Mouse (Mus musculus) kidney, adult 18-20 months (tissue): ENCODE results near the gene Hnrnpll.
A peak's percentile ranks its signal among the peaks of the same experiment; 100 is the strongest.

Source experiments
- DNase-seq: peaks from one replicate; pipeline ENCODE4 v3.0.0; 2021

Hnrnpll gene

GRCm38 (mm10) chr17:80061783-80062619, at the start of gene Hnrnpll:
Gene Hnrnpll (minus strand): TSS chr17:80062334.
- DNase-seq, result peak; percentile 100

- no peak for DNase-seq
Measured at GRCm38 (mm10) chr17:80105348-80105978, 43.3 kb upstream of the Hnrnpll start.

DNA sequence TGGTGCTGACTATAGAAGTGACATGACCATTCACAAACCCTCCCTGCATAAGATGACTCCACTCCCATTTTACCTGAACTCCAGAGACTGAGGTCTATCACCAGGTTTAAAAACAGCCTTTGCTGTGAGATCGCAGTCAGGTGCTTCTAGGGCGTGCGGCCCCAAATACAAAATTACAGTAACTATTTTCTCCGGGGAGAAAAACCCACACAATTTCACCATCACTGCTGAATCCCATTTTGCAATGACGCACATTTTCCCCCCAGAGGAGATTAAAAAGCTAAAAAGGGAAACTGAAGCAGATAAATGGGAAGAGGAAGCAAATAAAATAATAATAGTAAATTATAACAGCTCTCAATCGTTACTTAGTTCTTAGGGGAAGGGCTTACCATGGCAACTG, 37.7 kb upstream of the Hnrnpll start:
- DNase-seq, result no peak

DNA sequence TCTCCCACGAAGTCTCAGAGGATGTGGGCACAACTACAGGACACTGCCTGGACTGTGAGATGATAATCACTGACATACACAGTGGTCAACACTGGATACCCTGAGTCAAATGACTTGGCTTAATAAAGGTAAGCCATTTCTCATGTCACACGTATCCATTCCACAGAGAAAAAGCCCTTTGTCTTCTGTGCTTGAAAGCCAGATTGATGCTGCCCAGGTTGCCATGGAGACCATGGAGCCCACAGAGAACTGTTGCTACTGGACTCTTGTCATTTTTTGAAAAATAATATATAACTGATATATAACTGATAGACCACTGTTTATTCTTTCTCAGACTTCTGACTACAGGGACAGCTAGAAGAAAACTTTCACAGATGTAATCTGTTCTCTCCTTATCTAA, 35.1 kb upstream of the Hnrnpll start:
- no peak for DNase-seq

DNA sequence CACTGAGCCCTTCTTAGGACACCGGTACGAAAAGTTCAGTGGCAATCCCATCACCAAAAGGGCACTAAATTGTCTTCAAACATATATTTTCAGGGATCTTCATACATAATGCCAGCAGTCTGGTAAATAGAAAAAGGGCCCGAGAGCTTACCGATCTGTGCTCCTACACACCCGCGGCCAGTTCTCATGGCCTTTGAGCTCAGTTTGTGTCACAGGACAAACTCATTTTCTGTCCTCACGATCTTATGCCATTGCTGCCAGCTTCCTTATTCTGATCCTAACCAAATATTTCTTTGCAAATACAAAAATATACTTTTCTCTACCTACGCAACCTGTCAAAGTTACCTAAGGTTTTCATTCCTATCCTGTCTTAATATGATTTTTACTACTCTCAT, 34.6 kb upstream of the Hnrnpll start:
- no peak for DNase-seq

GRCm38 (mm10) chr17:80096043-80096719, 34.0 kb upstream of the Hnrnpll start:
- DNase-seq, result peak; percentile 87

- peak; percentile 27 for DNase-seq
Measured at GRCm38 (mm10) chr17:80095254-80095899, 33.2 kb upstream of the Hnrnpll start.

DNA sequence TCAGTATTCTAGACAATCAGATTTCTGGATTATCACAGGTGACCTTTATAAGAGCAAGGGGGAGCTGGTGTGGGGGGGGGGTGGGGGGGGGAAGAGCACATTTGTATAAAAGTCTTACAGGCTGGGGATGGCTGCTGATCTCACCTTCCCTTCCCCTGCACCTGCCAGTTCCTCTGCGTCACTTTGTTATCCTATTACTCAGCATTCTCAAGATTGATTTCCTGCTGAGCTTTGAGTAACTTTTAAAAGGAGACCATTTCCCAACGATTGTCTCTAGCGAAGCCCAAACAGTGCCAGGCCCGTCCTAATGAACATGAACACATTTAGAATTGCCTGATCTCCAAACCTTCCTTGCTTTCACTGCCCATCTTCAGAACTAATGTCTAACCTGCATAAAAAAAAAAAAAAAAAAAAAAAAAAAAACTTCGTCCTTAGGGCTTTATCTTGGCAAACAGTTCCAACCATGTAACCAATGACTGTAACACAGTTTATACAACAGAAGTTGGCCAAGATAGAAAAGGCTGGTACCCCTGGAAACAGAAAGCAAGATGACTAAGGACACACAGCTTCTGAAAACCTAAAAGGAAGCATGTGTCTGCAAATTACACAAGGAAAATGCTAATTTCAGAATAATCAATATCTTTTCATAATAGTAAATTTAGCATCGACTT, 29.9 kb upstream of the Hnrnpll start:
- DNase-seq, result no peak

DNA sequence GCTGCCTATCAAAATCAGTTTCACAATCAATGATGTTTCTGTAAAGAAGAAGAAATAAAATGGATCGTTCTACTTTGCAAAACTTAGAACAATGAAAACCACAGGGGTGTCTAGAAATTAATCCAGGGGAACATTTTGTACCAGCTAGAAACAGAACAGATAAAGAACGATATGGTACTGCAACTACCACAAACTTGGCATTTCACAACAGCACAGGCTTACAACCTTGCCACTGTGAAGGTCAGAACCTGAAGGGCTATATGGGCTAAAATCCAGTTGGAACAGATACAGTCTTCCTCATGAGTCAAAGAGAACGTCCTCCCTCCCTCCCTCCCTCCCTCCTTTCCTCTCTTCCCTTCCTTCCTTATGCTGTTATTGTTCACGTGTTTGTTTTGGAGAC, 28.4 kb upstream of the Hnrnpll start:
- DNase-seq, result no peak

DNA sequence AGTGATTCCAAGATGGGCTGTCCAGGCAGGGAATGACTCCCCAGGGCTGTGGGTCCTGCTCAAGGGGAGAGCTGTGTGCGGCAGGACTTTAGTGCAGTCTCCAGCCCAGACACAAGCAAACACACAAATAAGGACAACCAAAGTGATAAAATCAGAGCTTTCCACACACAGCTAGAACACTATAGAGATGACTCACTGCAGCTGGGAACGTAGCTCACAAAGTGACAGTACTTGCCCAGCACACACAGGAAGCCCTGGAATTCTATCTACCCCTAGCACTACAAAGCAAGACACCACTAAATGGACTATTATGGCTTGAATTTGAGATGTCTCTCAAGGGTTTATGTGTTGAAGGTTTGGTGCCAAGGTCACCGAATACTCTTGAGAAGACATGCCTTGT, 26.0 kb upstream of the Hnrnpll start:
- DNase-seq, result no peak

- DNase-seq, result no peak
Measured at GRCm38 (mm10) chr17:80086591-80086990, 24.5 kb upstream of the Hnrnpll start.

DNA sequence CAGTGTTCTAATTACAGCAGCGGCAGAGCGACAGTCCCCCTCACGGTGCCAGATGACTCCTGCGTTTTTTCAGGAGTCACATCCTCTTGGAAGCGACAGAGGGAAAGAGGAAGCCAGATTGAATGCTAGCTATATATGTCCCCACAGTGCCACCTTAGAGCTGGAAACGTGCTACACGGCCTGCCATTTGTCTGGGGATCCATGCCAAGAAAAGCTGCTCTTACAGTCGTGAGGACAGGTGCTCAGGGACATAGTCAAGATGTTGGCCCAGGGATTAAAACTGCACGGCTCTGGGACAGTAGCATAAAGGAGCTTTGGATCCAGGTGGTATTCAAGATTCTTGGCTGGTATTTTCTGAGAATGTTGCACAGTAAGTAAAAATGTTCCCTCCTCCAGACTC, 22.3 kb upstream of the Hnrnpll start:
- DNase-seq, result no peak

- no peak for DNase-seq
Measured at GRCm38 (mm10) chr17:80083223-80083622, 21.1 kb upstream of the Hnrnpll start.

DNA sequence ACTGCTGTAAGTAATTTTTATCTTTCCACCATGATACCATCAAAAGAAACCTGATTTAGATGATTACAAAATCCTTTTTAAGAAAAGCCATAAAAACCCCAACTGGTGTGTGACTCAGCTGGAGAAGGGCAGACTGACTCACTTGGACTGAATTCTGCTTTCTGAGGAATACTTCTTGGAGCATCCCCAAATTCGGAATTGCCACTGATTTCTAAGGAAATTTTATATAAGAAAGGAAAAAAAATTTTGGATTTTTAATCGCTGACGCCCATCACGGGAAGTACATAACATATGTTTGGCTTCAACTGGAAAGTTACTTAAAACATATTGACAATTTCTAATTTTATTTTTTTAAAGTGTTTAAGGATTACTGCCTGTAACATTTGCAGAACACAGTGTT, 16.6 kb upstream of the Hnrnpll start:
- DNase-seq, result no peak

- no peak for DNase-seq
Measured at GRCm38 (mm10) chr17:80067257-80067656, 5.1 kb upstream of the Hnrnpll start.

DNA sequence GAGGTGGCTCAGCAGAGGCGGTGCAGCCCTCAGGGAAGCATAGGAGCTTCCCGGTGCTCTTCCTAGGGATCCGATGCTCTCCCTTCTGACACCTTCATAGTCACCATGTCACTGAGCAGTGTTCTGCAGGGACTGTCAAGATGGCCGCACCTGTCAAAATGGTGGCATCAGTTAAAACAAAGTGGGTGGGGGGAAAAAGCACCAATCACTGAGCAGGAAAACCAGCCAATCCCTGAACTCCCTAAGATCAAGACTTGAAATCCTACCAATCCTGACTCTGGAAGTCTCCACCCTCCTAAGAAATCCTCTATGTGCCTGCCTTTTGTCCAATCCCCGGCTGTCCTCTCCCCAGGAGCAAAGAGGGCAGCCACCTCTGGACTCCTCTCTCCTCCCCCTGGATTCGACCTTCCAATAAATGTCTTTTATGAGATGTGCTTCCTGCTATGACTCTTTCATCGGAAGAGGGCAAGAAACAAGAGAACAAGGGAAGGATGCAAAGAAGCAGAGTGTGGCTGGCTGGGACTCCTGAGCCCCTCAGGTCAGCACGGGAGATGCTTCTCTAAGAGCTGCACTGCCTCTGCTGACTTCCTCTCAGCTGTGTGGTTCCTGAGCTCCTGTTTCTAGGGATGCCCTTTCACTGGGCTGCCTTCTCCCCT, 1.8 kb upstream of the Hnrnpll start:
- no peak for DNase-seq

- DNase-seq, result no peak
Measured at GRCm38 (mm10) chr17:80063386-80063785, 1.3 kb upstream of the Hnrnpll start.

DNA sequence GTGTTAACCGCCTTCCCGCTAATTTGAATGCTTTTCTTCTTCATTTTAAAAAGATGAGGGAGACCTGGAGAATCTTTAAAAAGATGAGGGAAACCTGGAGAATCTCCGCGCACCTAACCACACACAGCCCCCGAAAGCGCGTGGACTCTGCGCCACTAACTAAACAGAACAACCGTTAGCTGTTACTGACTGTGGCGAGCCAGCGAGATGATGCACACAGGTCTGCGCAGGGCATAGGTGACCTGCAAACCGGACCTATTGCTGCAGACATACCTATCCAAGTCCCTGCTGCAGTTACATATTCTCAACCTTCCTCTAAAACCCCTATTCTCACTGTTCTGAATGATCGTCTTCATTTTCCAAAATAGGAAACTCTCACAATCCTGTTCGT, 481 bp upstream of the Hnrnpll start:
- no peak for DNase-seq

- DNase-seq, result peak; percentile 51
Measured at GRCm38 (mm10) chr17:80060828-80061782, 1.0 kb downstream of the Hnrnpll start.

DNA sequence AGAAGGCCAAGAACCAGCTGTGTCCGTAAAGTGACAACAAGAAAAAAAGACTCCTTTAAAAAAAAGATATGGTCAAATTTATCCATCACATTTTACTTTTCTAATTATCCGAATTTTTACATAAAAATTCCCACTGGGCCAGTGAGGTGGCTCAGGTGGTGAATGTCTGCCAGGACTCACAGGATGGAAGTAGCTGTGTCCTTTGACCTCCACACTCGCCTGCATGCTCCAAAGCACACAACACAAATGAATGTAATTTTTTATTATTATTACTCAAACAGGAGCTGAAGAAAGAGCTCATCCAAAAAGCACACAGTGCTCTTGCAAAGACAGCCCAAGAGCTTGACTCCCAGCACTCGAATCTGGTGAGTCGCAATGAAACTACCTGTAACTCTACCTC, 2.0 kb downstream of the Hnrnpll start:
- peak; percentile 36 for DNase-seq

GRCm38 (mm10) chr17:80059731-80060130, 2.4 kb downstream of the Hnrnpll start:
- no peak for DNase-seq
